Mouse (Mus musculus): ENCODE measurements at regions not wholly inside any gene's neighbourhood (a gene's known extent, or its start where the extent isn't known, plus 50 kb on each side); places are given as distances from the start of the nearest gene placed in this dataset.

DNA sequence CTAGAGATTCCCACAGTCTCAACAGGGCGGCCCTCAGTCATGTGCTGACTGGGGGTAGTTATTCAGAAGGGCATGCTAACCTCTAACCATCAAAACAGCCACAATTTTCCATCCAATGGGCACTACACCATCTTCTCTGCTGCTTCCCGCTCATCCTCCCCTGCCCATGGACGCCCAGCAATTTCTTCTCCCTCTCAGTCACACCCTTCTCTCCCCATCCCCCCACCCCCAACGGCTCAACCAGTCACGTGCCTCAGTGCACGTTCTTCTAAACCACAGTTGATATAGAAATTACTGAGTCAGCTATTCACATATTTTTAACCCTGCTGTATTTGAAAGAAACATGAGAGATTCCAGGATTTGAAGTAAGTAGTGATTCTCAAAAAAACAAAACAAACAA lies 146.3 kb upstream of the Gpc5 start:
- no peak for ATAC-seq (ENCODE audit: insufficient number of reproducible peaks, insufficient read depth, low FRiP score, low read depth)
- Histone ChIP-seq H3K9ac (ENCODE audit: low read length) (no peak overlapping the region), H3K27ac (replicated peaks in 1 of 2; ENCODE audit: control insufficient read depth in 1 of 2, insufficient read depth in 1 of 2, low read depth in 2 of 2, low read length in 2 of 2) (no peak overlapping the region), H3K4me2 (ENCODE audit: low read length) (no peak overlapping the region), H3K36me3 (ENCODE audit: control insufficient read depth, insufficient read depth, low read length) (no peaks in the 10 kb centered on the region), H3K9me3 (ENCODE audit: control insufficient read depth, low read length) (no peaks in the 10 kb centered on the region), H3K4me1 (ENCODE audit: control insufficient read depth in 2 of 2, insufficient read depth in 2 of 2, low read length in 2 of 2) (no peaks in the 10 kb centered on the region), H3K27me3 (ENCODE audit: control insufficient read depth, insufficient read depth, low read length) (no peaks in the 10 kb centered on the region), H3K4me3 (ENCODE audit: control insufficient read depth in 1 of 2, insufficient read depth in 1 of 2, low read depth in 1 of 2, low read length in 2 of 2) (no peak overlapping the region)
- 70% methylated on average over 6 of the region's 6 CpGs for WGBS

GRCm38 (mm10) chr14:114946321-114946720 lies 145.7 kb upstream of the Gpc5 start:
- 71% methylated on average over 7 of the region's 7 CpGs for WGBS
- H3K4me2 ChIP-seq (ENCODE audit: low read length) = no peak overlapping the region
- H3K9me3 ChIP-seq (ENCODE audit: control insufficient read depth, low read length) = no peaks in the 10 kb centered on the region
- no peak overlapping the region for H3K9ac ChIP-seq (ENCODE audit: low read length)
- no peaks in the 10 kb centered on the region for H3K36me3 ChIP-seq (ENCODE audit: control insufficient read depth, insufficient read depth, low read length)
- no peak overlapping the region for H3K27ac ChIP-seq (replicated peaks in 1 of 2; ENCODE audit: control insufficient read depth in 1 of 2, insufficient read depth in 1 of 2, low read depth in 2 of 2, low read length in 2 of 2)
- no peak for ATAC-seq (ENCODE audit: insufficient number of reproducible peaks, insufficient read depth, low FRiP score, low read depth)
- H3K4me1 ChIP-seq (ENCODE audit: control insufficient read depth in 2 of 2, insufficient read depth in 2 of 2, low read length in 2 of 2) = no peaks in the 10 kb centered on the region
- no peak overlapping the region for H3K4me3 ChIP-seq (ENCODE audit: control insufficient read depth in 1 of 2, insufficient read depth in 1 of 2, low read depth in 1 of 2, low read length in 2 of 2)
- no peaks in the 10 kb centered on the region for H3K27me3 ChIP-seq (ENCODE audit: control insufficient read depth, insufficient read depth, low read length)

DNA sequence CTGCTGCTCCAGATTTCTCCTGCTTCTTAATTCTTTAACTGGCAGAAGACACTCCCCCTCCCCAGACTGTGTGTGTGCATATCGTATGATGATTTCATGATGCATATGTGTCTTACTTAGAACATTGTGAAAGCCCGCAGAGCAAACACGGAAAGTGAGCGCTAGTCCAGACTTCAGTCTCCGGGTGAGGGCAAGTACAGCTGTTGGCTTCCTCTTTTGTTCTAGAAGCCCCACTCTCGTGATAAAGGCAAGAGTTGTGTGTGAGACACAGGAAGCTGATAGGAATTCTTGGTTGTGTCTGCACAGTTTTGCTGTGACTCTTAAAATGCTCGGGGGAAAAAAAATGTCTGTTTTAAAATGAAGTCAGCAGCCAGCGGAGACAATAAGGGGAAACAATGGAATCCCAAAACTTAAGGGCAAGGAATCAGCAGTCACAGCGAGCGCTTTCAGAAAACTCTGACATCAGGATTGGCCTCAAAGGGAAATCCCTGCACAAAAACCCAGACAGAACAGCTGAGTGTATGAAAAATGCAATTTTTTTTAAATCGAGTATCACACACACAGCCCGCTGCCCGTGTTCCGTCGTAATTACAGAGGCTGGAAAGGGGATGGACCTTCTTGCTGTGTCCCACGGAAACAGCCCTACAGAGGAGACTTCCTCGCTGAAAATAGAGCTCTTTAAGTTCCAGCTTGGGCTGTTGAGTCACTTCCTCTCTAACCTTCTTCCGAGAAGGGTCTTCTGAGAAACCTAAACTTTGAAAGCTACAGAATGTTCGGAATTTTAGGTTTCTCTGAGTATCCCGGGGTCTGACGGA lies 143.5 kb upstream of the Gpc5 start:
- no peak for ATAC-seq (ENCODE audit: insufficient number of reproducible peaks, insufficient read depth, low FRiP score, low read depth)

GRCm38 (mm10) chr14:114949156-114949496 lies 142.9 kb upstream of the Gpc5 start:
- Histone ChIP-seq H3K4me3 (ENCODE audit: control insufficient read depth in 1 of 2, insufficient read depth in 1 of 2, low read depth in 1 of 2, low read length in 2 of 2) (peak overlapping the region in 1 of 2 experiments; percentile 29; a peak in 2 of 4 replicates), H3K9ac (ENCODE audit: low read length) (no peak overlapping the region; the same call in 1 of the 2 replicates), H3K4me1 (ENCODE audit: control insufficient read depth in 2 of 2, insufficient read depth in 2 of 2, low read length in 2 of 2) (peaks cover 0 to 8% of the 10 kb centered on the region in 2 experiments; a peak in 2 of 4 replicates), H3K27ac (replicated peaks in 1 of 2; ENCODE audit: control insufficient read depth in 1 of 2, insufficient read depth in 1 of 2, low read depth in 2 of 2, low read length in 2 of 2) (peak overlapping the region; percentile 79 to 82), H3K36me3 (ENCODE audit: control insufficient read depth, insufficient read depth, low read length) (no peaks in the 10 kb centered on the region), H3K27me3 (ENCODE audit: control insufficient read depth, insufficient read depth, low read length) (no peaks in the 10 kb centered on the region), H3K4me2 (ENCODE audit: low read length) (peak overlapping the region; percentile 61), H3K9me3 (ENCODE audit: control insufficient read depth, low read length) (no peaks in the 10 kb centered on the region)
- ATAC-seq (ENCODE audit: insufficient number of reproducible peaks, insufficient read depth, low FRiP score, low read depth) = no peak
- 56% methylated on average over 5 of the region's 5 CpGs for WGBS

More for the DNA sequence above, 143.5 kb upstream of the Gpc5 start:
- Histone ChIP-seq H3K4me1 (ENCODE audit: control insufficient read depth in 2 of 2, insufficient read depth in 2 of 2, low read length in 2 of 2) (peaks cover 0 to 8% of the 10 kb centered on the region in 2 experiments; a peak in 2 of 4 replicates), H3K4me2 (ENCODE audit: low read length) (peak overlapping the region; percentile 61), H3K36me3 (ENCODE audit: control insufficient read depth, insufficient read depth, low read length) (no peaks in the 10 kb centered on the region), H3K27ac (replicated peaks in 1 of 2; ENCODE audit: control insufficient read depth in 1 of 2, insufficient read depth in 1 of 2, low read depth in 2 of 2, low read length in 2 of 2) (peak overlapping the region; percentile 79 to 82), H3K9me3 (ENCODE audit: control insufficient read depth, low read length) (no peaks in the 10 kb centered on the region), H3K9ac (ENCODE audit: low read length) (peak overlapping the region; percentile 61), H3K27me3 (ENCODE audit: control insufficient read depth, insufficient read depth, low read length) (no peaks in the 10 kb centered on the region), H3K4me3 (ENCODE audit: control insufficient read depth in 1 of 2, insufficient read depth in 1 of 2, low read depth in 1 of 2, low read length in 2 of 2) (peak overlapping the region; percentile 16 to 29)
- 38% methylated on average over 21 of the region's 21 CpGs for WGBS

- H3K9me3 ChIP-seq (ENCODE audit: control insufficient read depth, low read length) = no peaks in the 10 kb centered on the region
- WGBS = 30% methylated on average over 5 of the region's 5 CpGs
- H3K4me2 ChIP-seq (ENCODE audit: low read length) = no peak overlapping the region
- H3K27me3 ChIP-seq (ENCODE audit: control insufficient read depth, insufficient read depth, low read length) = no peaks in the 10 kb centered on the region
- ATAC-seq (ENCODE audit: insufficient number of reproducible peaks, insufficient read depth, low FRiP score, low read depth) = no peak
- H3K9ac ChIP-seq (ENCODE audit: low read length) = no peak overlapping the region
- no peaks in the 10 kb centered on the region for H3K36me3 ChIP-seq (ENCODE audit: control insufficient read depth, insufficient read depth, low read length)
- H3K27ac ChIP-seq (replicated peaks in 1 of 2; ENCODE audit: control insufficient read depth in 1 of 2, insufficient read depth in 1 of 2, low read depth in 2 of 2, low read length in 2 of 2) = no peak overlapping the region
- H3K4me1 ChIP-seq (ENCODE audit: control insufficient read depth in 2 of 2, insufficient read depth in 2 of 2, low read length in 2 of 2) = peaks cover 0 to 8% of the 10 kb centered on the region in 2 experiments; a peak in 2 of 4 replicates
- H3K4me3 ChIP-seq (ENCODE audit: control insufficient read depth in 1 of 2, insufficient read depth in 1 of 2, low read depth in 1 of 2, low read length in 2 of 2) = no peak overlapping the region
Measured at GRCm38 (mm10) chr14:114952280-114952679, 139.7 kb upstream of the Gpc5 start.

DNA sequence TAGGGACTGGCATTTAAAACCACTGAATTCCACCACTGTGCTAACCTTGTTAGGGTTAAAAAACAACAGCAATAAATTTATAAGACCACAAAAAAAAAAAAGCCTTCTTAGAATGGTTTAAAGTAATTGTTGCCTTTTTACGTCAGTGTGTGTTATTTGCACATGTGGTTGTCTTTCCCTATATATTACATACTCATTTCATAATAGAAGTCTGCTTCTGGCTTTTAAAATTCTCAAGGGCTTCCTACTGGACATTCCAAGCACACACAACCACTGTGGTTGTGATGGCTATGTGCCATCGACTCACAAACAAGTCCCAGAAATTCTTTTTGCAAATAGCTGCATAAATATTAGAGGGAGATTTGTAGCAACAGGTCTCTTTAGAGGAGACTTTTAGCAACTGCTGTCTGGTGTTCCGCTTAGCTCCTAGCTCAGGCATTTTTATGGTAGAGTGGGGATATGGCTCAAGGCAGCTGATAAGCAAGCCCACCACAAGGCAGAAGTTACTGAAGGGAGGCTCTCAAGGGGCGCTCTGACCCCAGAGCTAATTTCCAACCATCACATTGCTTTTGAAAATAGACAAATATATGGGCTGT lies 138.8 kb upstream of the Gpc5 start:
- no peak overlapping the region for H3K27ac ChIP-seq (replicated peaks in 1 of 2; ENCODE audit: control insufficient read depth in 1 of 2, insufficient read depth in 1 of 2, low read depth in 2 of 2, low read length in 2 of 2)
- H3K36me3 ChIP-seq (ENCODE audit: control insufficient read depth, insufficient read depth, low read length) = no peaks in the 10 kb centered on the region
- no peak for ATAC-seq (ENCODE audit: insufficient number of reproducible peaks, insufficient read depth, low FRiP score, low read depth)
- no peak overlapping the region for H3K9ac ChIP-seq (ENCODE audit: low read length)
- H3K4me2 ChIP-seq (ENCODE audit: low read length) = no peak overlapping the region
- H3K27me3 ChIP-seq (ENCODE audit: control insufficient read depth, insufficient read depth, low read length) = no peaks in the 10 kb centered on the region
- no peak overlapping the region for H3K4me3 ChIP-seq (ENCODE audit: control insufficient read depth in 1 of 2, insufficient read depth in 1 of 2, low read depth in 1 of 2, low read length in 2 of 2)
- H3K4me1 ChIP-seq (ENCODE audit: control insufficient read depth in 2 of 2, insufficient read depth in 2 of 2, low read length in 2 of 2) = peaks cover 0 to 8% of the 10 kb centered on the region in 2 experiments; a peak in 2 of 4 replicates
- WGBS = 37% methylated on average over 4 of the region's 4 CpGs
- H3K9me3 ChIP-seq (ENCODE audit: control insufficient read depth, low read length) = no peaks in the 10 kb centered on the region

DNA sequence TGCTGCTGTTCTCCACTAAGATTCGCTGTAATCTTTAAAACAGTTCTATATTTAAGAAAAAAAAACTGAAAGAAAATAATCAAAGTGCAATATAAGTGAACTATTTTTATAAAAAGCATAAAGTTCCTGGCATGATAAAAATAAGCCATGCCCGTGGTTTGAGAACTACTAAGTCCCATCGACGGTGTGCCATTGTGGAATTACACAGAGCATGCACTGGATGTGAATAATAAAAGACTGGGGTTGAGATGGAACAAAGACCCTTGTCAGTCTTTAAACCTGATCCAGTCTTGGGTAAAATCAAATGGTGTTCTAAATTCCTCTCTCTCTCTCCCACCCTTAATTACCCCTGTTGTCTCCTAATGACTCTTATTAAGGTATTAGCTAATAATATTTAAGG lies 137.7 kb upstream of the Gpc5 start:
- Histone ChIP-seq H3K9me3 (ENCODE audit: control insufficient read depth, low read length) (no peaks in the 10 kb centered on the region), H3K27me3 (ENCODE audit: control insufficient read depth, insufficient read depth, low read length) (no peaks in the 10 kb centered on the region), H3K9ac (ENCODE audit: low read length) (no peak overlapping the region), H3K27ac (replicated peaks in 1 of 2; ENCODE audit: control insufficient read depth in 1 of 2, insufficient read depth in 1 of 2, low read depth in 2 of 2, low read length in 2 of 2) (no peak overlapping the region), H3K4me2 (ENCODE audit: low read length) (no peak overlapping the region), H3K4me3 (ENCODE audit: control insufficient read depth in 1 of 2, insufficient read depth in 1 of 2, low read depth in 1 of 2, low read length in 2 of 2) (no peak overlapping the region), H3K36me3 (ENCODE audit: control insufficient read depth, insufficient read depth, low read length) (no peaks in the 10 kb centered on the region), H3K4me1 (ENCODE audit: control insufficient read depth in 2 of 2, insufficient read depth in 2 of 2, low read length in 2 of 2) (peaks cover 0 to 8% of the 10 kb centered on the region in 2 experiments; a peak in 2 of 4 replicates)
- WGBS = 57% methylated on average over 4 of the region's 4 CpGs
- ATAC-seq (ENCODE audit: insufficient number of reproducible peaks, insufficient read depth, low FRiP score, low read depth) = no peak
